Mouse (Mus musculus): ENCODE results near the gene Cphx3. TPM values are rescaled to one million over a fixed set of nuclear protein-coding genes. Genes with fewer than 3 reads are reported as not detected.
"Not testable (repeated sequence)": the region's sequence is repeated elsewhere in the genome, so short reads cannot be mapped to it uniquely, and the experiment has no call there.

The Cphx3 gene
- polyA plus RNA-seq, 1 experiment: not detected

DNA sequence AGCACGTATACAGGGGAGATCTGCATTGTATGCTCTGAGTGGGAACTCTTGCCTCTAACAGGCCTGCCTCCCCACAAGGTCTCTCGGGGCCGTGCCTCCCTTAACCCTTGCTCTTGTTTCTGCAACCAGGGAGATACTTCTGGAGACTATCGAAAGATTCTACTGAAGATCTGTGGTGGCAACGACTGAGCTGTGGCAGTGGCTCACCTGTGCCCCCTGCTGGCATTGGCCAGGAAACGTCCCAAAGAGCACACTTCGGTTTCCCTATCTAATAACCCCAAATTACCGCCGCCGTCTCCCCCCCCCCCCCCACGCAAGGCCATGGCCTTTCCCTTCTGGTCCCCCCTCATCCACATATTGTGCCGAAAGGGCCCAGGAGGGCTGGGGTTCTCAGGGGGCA, 83.2 kb downstream of the Cphx3 start:
- not testable (repeated sequence) for DNase-seq (ENCODE audit: low read depth)

DNA sequence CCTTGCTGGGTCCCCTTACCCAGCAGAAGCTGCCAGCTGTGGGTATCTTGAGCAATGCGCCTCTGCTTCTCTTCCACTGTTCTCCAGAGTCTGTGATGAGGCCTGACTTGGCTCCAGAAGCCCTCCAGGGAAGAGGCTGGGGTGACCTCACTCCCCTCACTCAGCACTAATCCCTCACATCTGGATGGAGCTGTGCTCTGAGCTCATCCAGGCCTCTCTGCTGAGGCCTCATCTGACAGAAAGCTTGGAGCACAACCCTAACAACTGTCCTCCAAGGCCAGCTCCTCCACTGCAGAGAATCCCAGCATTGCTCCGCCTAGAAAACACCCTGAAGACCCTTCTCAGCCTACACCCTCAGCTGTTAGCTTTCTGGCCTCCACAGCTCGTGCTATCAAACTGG, 91.9 kb downstream of the Cphx3 start:
- not testable (repeated sequence) for DNase-seq (ENCODE audit: low read depth)

DNA sequence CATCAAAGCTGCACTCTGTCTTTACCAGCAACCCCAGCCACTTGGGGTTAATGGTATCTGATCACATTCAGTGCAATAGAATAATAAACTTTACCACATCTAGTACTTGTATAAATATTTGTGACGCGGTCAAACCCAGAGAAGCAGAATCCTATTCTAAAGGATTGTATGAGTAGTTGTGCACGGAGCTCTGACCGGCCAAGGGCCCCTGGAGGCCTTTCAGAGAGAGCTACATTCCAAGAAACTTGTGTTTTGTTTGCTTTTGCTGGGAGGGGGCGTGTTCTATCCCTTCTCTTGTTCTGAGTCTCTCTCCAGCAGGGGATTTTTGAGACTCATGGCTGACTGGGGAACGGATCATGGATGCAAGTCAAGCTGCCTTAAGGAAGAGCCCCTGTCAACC, 92.9 kb downstream of the Cphx3 start:
- DNase-seq (ENCODE audit: low read depth): not testable (repeated sequence)

DNA sequence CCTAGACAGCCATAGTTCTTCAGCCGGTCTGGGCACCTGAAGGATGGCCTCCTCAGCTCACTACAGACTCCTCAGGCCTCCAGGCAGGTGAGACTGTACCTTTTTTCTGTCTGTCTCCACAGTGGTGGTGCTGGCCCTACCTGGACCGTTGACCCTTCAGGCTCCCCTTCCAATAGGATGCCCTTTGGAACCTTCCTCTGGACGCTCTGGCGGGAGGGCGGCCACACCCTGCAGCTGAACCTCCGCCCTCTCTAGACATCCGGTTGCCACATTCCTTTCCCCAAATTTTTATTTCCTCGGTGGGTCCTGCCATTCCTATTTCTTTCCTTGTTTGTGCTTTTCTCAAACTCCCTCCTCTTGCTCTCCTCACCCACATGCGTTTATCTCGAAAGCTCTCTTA, 99.6 kb downstream of the Cphx3 start:
- not testable (repeated sequence) for DNase-seq (ENCODE audit: low read depth)

DNA sequence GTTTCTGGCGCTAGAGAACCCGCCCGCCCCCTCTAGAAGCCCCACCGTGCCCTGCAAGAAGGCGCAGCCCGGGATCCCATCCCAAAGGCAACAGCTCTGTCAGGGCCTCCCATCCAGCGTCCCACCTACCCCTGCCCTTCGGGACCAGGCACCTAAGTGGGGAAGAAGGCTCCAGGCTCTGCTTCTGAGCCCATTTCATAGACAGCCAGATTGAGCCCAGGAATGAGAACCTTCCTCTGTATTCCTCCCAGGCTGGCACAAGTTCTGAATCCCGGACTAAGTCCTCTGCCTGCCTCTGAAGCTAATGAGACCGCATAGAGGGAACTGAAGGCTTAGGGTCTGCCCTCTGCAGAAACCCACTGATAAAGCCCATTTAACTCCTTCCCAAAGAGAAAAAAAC, 100.3 kb downstream of the Cphx3 start, which contains the start of gene Plac9b:
Gene Plac9b, minus strand, starts transcription at position 101 of the 400 bp plus-strand sequence.
- not testable (repeated sequence) for DNase-seq (ENCODE audit: low read depth)

DNA sequence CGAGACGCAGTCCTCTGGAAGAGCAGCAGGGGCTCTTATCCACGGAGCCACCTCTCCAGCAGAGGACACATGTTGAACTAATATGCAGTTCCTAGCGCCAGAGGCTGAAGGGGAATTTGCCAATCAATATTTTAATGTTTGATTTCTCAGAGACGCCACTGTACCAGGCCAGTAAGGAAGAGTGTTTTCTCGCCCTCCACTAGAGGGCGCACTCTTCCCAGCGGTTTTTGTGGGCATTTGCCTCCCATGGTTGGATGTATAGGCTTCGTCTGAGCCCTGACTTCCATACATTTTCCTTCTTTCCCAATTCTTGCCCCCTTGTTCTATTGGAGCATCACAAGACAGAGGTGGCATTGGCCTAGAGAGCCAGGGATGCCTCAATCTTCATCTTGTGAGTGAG, 104.5 kb downstream of the Cphx3 start:
- not testable (repeated sequence) for DNase-seq (ENCODE audit: low read depth)

DNA sequence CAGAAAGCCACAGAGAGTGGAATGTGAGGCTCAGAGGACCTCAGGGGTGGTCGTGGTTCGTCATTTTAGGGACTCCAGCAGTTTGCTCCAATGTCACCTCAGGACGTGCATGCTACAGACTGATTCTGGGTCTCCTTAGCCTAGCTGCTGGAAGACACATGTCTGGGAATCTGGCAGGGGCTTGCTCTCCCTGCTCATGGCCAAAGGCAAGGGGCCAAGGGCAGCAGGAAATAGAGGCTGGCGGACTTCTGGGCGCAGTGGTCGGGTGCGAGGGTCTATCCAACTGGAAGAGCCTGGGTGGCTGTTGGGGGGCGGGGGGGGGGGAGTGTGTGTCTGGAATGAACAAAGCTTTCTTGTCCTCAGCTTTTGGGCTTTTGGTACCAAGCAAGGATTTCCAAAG, 106.3 kb downstream of the Cphx3 start:
- DNase-seq (ENCODE audit: low read depth): not testable (repeated sequence)

DNA sequence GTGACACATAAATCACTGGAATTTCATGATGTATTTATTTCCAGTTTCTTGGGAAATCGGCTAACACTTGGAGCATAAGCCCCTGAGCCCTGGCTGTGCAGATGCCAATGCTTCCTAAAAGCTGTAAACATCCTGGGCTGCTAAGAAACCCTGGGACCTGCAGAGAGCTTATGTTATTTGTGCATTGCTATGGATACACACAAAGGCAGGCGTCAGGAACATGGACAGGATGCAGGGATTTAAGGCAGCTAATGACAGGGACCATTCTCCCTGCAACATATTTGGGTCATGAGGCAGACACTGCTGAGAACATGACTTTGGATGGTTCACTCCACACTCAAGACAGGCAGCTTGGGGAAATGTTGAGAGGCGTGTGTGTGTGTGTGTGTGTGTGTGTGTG, 115.8 kb downstream of the Cphx3 start:
- DNase-seq (ENCODE audit: low read depth): not testable (repeated sequence)

DNA sequence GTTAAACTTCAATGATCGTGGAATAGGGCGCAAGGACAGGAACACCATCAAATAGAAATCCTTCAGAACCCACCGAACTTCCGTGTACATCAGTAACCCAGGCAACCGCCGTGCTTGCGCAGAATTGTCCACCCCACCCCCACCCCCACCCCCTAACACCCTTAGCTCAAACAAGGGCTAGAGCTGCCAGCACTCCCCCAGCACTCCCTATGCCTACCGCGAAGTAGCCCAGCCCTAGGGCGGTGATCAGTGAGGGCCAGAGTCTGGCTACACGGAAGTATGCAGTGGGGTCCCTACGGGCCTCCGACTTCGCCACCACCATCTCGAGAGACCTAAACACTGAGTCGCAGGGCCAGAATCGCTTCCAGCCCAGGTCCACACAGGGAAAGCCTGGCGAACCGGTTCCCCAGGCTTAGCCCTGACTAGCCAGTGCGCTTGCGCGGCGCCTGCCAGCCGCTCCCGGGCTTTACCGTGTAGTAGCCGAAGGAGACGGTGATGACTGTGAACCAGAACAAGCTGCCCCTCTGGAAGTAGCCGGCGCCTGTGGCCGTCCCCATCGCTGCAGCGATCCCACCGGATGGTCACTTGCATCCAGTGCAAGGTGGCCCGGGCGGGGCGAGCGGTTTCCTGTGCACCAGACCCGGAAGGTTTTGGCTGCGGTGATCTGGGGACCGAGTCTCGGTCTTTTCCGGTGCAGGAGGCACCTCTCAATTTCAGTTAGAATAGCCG, 124.3 kb downstream of the Cphx3 start:
- not testable (repeated sequence) for DNase-seq (ENCODE audit: low read depth)

DNA sequence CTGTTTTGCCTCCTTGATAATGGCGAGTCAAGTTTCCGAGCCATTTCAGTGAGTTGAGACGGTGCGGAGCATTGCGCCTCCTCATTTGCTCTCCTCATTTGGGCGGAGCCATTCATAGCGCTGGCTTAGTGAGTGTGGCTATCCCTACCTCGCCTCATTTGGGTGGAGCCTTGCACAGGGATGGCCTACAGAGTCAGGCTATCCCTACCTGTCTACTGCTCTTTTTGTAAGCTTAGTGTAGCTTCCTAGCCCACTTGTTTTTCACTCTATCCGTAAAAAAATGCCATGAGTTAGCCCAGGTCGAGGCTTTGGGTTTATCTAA, 124.8 kb downstream of the Cphx3 start, which contains the start of gene Tmem254b:
Gene Tmem254b, minus strand, starts transcription at position 116 of the 322 bp plus-strand sequence.
- DNase-seq (ENCODE audit: low read depth): not testable (repeated sequence)

DNA sequence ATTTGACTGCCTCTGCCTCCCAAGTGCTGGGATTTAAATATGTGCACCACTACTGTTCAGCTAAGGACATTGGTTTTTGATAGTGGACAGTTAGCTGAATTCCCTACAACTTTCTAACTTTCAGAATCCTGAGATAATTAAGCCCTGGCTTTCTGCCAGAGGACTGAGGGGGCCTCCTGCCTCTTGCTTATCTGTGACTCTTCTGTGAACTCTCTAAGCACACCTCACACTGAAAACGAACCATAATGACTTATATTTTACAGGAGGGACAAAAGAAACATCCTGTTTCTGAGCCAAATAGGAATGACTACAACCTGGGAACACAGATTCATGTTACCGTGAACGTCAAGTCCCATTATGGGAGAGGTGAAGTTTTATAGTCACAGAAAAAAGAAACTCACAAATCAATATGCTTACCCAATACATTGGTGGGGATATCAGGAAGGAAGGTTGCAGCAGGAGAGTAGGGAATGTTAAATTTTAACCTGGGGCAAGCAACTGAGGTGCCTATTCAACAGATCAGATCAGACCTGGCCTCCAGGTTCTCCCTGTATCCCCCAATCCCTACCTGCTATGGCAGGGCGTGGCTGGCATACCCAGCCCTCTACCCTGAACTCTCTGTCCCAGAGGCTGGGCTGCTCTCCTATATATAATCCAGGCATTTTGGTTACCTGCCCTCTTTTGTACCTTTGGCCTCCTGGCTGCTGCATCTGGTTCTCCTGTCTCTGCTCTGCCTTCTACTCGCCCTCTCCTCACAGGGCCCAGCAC, 134.3 kb downstream of the Cphx3 start:
- DNase-seq (ENCODE audit: low read depth): not testable (repeated sequence)

DNA sequence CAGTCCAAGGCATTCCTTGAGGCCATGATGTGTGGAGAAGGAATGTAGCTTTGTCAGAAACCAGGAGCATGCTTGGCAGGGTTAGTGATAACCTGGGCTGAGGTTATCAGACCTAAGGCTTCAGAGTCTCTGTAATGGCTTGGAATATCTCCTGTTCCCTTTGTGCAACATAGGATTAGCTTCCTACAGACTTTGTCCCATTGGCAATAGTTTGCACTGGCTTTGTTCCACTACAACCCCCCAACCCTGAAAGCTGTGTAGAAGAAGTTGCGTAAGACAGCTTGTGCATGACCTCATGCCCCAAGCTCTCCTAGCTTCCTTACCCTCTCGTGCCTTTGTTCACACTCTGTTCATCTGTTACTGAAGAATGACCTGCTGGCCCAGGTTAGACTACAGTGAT, 155.1 kb downstream of the Cphx3 start:
- not testable (repeated sequence) for DNase-seq (ENCODE audit: low read depth)

DNA sequence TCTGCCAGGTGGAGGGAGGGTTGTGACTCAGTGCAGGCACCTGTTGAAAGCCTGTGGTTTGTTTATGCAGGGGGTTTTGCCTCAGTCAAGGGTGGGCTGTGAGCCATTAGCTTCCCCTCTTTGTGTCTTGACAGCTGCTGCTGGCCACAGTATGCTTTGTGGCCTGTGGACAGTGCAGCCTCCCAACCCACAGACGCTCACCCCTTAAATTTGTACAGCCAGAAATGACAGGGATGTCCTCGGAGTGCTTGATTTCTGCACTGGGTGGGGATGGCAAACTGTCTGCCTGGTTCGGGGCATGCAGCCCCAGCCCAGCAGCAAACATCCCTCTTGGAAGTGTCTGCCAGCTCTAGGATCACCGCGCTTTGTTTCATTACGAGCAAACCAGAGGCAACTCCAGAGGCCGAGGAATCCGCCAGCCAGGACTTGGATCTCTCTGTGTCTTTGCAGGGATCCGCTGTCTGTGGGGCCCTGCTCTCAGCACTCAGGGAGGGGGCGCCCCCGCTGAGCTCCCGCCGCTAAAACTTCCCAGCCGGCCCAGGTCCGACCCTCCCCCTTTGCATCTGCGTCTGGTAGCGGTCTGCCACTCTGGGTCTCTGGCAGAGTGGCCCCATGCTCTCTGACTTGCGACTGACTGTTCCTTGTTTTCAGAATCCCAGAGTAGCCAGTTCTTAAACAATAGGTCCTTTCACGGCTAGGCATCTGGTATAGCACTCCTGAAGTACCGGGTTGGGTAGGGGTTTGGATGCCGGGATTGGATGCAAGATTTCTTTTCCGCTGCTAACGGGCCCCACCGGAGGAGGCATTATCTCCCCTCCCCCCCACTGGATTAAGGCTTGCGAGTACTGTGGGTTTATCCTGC, 175.9 kb downstream of the Cphx3 start, which contains the start of gene Duxbl3:
Gene Duxbl3, plus strand, starts transcription at position 207 of the 862 bp plus-strand sequence.
- DNase-seq (ENCODE audit: low read depth): not testable (repeated sequence)

DNA sequence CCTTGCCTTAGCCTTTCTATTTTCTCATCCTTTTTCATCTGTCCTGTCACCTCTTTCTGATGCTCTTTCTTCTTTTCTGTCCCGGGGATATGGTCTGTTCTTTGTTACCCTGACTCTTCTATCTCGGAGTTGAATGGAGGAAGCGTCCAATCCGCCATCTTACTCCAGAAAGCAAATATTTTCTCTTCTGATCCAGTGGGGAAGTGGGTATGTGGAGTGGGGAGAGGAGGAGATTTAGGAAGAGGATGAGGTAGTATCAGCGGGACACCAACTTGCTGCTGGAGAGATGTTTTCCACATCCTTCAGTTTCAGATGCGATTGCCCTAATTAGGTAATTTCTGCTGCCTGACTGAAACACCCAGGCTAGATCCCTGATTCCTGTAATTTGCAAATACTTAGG, 176.6 kb downstream of the Cphx3 start:
- not testable (repeated sequence) for DNase-seq (ENCODE audit: low read depth)

Other genes with a start within 250 kb of the Cphx3 start
- 2.3 and 3.4 TPM in 2 replicates for gene Anxa11, start 240.1 kb upstream of the Cphx3 start, polyA plus RNA-seq (2012; rRNA removed)
- gene Plac9a, start 179.2 kb upstream of the Cphx3 start, polyA plus RNA-seq (2012; rRNA removed): 0.29 TPM in 1 of 2 replicates, not detected in the other
- gene Tmem254a, start 154.6 kb upstream of the Cphx3 start, polyA plus RNA-seq (2012; rRNA removed): 3.0 and 3.4 TPM in 2 replicates
- 0.09 TPM in 1 of 2 replicates, not detected in the other for gene Cphx1, start 144.0 kb upstream of the Cphx3 start, polyA plus RNA-seq (2012; rRNA removed)
- gene Duxbl1, start 103.7 kb upstream of the Cphx3 start, polyA plus RNA-seq (2012; rRNA removed): 8.7 and 8.8 TPM in 2 replicates
- 6.8 and 7.7 TPM in 2 replicates for gene Gm9780, start 39.6 kb upstream of the Cphx3 start, polyA plus RNA-seq (2012; rRNA removed)
- gene Tmem254c, start 14.9 kb upstream of the Cphx3 start, polyA plus RNA-seq (2012; rRNA removed): 1.9 TPM in 1 of 2 replicates, not detected in the other
- gene Cphx2, start 781 bp upstream of the Cphx3 start, polyA plus RNA-seq (2012; rRNA removed): not detected in 2 replicates
- not detected in 2 replicates for gene Duxbl2, start 36.1 kb downstream of the Cphx3 start, polyA plus RNA-seq (2012; rRNA removed)
- gene Plac9b, start 100.2 kb downstream of the Cphx3 start, polyA plus RNA-seq (2012; rRNA removed): 2.8 and 3.0 TPM in 2 replicates
- gene Tmem254b, start 124.7 kb downstream of the Cphx3 start, polyA plus RNA-seq (2012; rRNA removed): 14.3 and 21.2 TPM in 2 replicates
- gene Duxbl3, start 175.7 kb downstream of the Cphx3 start, polyA plus RNA-seq (2012; rRNA removed): 5.7 and 8.1 TPM in 2 replicates